Mouse (Mus musculus) myocyte (in vitro differentiated cells): ENCODE results near the gene Atp5f1.

ENCODE experiments used
- MYOD1 ChIP-seq, 3 experiments: IDR thresholded peaks; one replicate each; pipeline ENCODE4 v1.6.1; 2011; ENCODE audit warnings: control low read depth in 2 of 3, low read depth in 2 of 3, mild to moderate bottlenecking in 2 of 3, moderate library complexity in 1 of 3; ENCODE audit not compliant: insufficient read length in 2 of 3, control insufficient read depth in 1 of 3
- MYOG ChIP-seq, 3 experiments: IDR thresholded peaks; one replicate each; pipeline ENCODE4 v1.6.1; 2011; ENCODE audit warnings: control low read depth in 2 of 3, low read depth in 2 of 3, mild to moderate bottlenecking in 2 of 3; ENCODE audit not compliant: insufficient read length in 2 of 3, control insufficient read depth in 1 of 3, insufficient read depth in 1 of 3
- POLR2A ChIP-seq: IDR thresholded peaks from one replicate; pipeline ENCODE4 v1.6.1; 2011; ENCODE audit warnings: low read depth, mild to moderate bottlenecking, control low read depth, moderate library complexity; ENCODE audit not compliant: insufficient read length
- TCF12 ChIP-seq: IDR thresholded peaks from one replicate; pipeline ENCODE4 v1.6.1; 2011; ENCODE audit warnings: mild to moderate bottlenecking, control low read depth; ENCODE audit not compliant: poor library complexity, insufficient read depth, severe bottlenecking

DNA sequence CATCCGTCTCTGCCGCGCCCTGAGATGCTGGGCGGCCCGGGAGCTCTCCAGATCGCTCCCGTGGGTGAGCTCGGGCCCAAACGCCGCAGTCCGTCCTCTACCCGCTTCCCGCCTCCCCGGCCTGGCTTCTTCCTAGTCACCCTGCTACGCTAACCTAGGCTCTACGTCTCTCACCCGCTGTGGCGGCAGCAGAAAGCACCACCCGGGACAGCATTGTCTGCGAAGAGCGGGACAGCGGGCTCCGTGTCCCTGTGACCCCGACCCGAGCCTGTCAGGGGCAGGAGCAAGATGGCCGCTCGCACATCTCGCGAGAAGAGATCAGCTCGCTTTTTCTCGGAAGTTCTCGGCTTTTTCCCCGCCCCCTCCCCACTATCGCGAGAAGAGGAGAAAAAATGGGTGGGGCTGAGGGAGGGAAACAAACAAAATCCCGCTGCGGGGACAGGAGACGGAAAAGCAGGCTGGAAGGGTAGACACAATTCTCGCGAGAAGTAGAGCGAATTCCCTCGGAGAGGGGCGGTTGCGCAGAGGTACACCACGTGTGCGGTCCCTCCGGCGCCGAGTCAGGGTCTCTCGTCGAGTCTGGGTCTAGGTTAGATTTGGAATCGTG lies 822 bp downstream of the Atp5f1 start, which contains the start of gene Wdr77:
- peak; percentile 92 for TF ChIP-seq POLR2A
- TF ChIP-seq TCF12, result no peak
- peak in 1 of 3 experiments; percentile 12 for TF ChIP-seq MYOG (IDR thresholded peaks at IDR 0.05; ENCODE audit: control insufficient read depth in 1 of 3, insufficient read depth in 1 of 3, insufficient read length in 2 of 3, low read depth in 2 of 3)
- TF ChIP-seq MYOD1 (IDR thresholded peaks at IDR 0.05; ENCODE audit: control insufficient read depth in 1 of 3, insufficient read length in 2 of 3, low read depth in 2 of 3), result no peak
